Mouse (Mus musculus) stomach, postnatal 0 days (tissue): ENCODE measurements at regions not wholly inside any gene's neighbourhood (a gene's known extent, or its start where the extent isn't known, plus 50 kb on each side); places are given as distances from the start of the nearest gene placed in this dataset.

Experiments used
- ATAC-seq: fragments of 200-750 bp; cut with Nextera tagmentation; 2 replicates; pipeline ENCODE4 v1.8.0; 2017; ENCODE audit not compliant: low FRiP score, low TSS enrichment
- DNase-seq: peaks from one replicate; pipeline ENCODE4 v3.0.0-alpha.2; 2016; ENCODE audit warnings: low spot score
- H3K27ac ChIP-seq: fragments of 300-500 bp; sonication (generic); replicated peaks from 2 replicates; pipeline ENCODE4 v1.5.1; 2014; ENCODE audit warnings: mild to moderate bottlenecking, control low read depth
- H3K27me3 ChIP-seq: fragments of 300-500 bp; sonication (generic); 2 replicates; pipeline ENCODE4 v1.6.1; 2014; ENCODE audit warnings: low read length; ENCODE audit not compliant: control insufficient read depth, insufficient read depth
- H3K36me3 ChIP-seq: fragments of 300-500 bp; sonication (generic); 2 replicates; pipeline ENCODE4 v1.6.1; 2014; ENCODE audit warnings: low read length, mixed read lengths; ENCODE audit not compliant: control insufficient read depth, insufficient read depth
- H3K4me1 ChIP-seq: fragments of 300-500 bp; sonication (generic); replicated peaks from 2 replicates; pipeline ENCODE4 v1.6.1; 2014; ENCODE audit warnings: antibody characterized with exemption; ENCODE audit not compliant: control insufficient read depth, insufficient read depth
- H3K4me2 ChIP-seq: fragments of 300-500 bp; sonication (generic); replicated peaks from 2 replicates; pipeline ENCODE4 v1.6.1; 2014; ENCODE audit warnings: low read depth, mild to moderate bottlenecking, control low read depth, moderate library complexity
- H3K4me3 ChIP-seq: fragments of 300-500 bp; sonication (generic); 2 replicates; pipeline ENCODE4 v1.5.1; 2014; ENCODE audit warnings: low read depth, low read length, control low read depth
- H3K9ac ChIP-seq: fragments of 300-500 bp; sonication (generic); 2 replicates; pipeline ENCODE4 v1.6.1; 2014; ENCODE audit warnings: mild to moderate bottlenecking, low read length, control low read depth, mixed read lengths
- H3K9me3 ChIP-seq: fragments of 300-500 bp; sonication (generic); 2 replicates; pipeline ENCODE4 v1.6.1; 2016; ENCODE audit warnings: low read length; ENCODE audit not compliant: control insufficient read depth
- CTCF ChIP-seq: IDR thresholded peaks from 2 replicates; pipeline ENCODE4 v1.5.1; 2016; ENCODE audit warnings: antibody characterized with exemption, low read depth, mild to moderate bottlenecking, moderate library complexity
- EP300 ChIP-seq: optimal IDR thresholded peaks from 2 replicates; pipeline ENCODE3; 2016; ENCODE audit warnings: antibody characterized with exemption
- WGBS: fragments of 180-500 bp; shearing (Covaris S2); extraction: QIAGEN DNeasy Blood & Tissue Kit; methylation state at CpG from one replicate; pipeline ENCODE4 v1.1.7; 2014; 5-methylcytosine and 5-hydroxymethylcytosine counted together

- 37% methylated on average over 10 of the region's 10 CpGs for WGBS
- Histone ChIP-seq H3K27me3 (no peaks in the 10 kb centered on the region), H3K36me3 (no peaks in the 10 kb centered on the region), H3K4me2 (no peak overlapping the region), H3K9ac (no peak overlapping the region), H3K9me3 (no peaks in the 10 kb centered on the region), H3K4me3 (no peak overlapping the region), H3K27ac (no peak overlapping the region), H3K4me1 (no peaks in the 10 kb centered on the region)
- ATAC-seq: no peak
- TF ChIP-seq CTCF (peak; percentile 22; the same call in 1 of the 2 replicates), EP300 (no peak)
- DNase-seq: no peak
Measured at GRCm38 (mm10) chr2:159392865-159393264, 598.3 kb downstream of the Dhx35 start.

DNA sequence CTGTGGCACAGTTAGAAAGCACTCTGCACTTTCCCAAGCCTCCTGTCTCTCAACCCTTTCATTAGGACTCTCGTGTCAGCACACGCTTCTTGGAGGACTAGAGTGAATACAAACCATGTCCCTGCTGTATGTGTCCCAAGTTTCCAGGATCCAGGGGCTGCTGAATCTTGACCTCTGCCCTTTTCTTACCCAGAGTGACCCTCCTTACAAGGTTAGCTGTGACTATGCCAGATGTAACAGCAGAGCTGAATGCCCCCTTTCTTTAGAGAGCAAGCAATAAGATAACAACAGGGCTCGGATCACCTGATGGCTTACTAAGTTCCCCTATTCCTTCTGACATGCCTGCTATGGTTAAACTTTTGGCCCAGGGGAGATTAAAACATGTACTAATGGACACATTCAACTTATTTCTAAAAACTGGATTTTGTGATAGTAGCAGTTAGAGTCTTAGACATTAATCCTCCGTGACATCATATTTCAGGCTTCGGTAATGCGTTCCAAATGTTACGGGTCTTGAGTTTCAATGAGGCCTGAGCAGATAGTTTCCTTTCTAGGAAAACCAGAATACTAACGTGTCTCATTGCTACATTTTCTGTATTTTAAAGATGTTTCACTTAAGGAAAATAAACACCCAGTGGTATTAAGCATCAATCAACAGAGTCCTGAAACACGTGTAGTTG lies 607.0 kb downstream of the Dhx35 start:
- H3K4me1 ChIP-seq: no peaks in the 10 kb centered on the region
- H3K9ac ChIP-seq: no peak overlapping the region
- no peaks in the 10 kb centered on the region for H3K9me3 ChIP-seq
- no peaks in the 10 kb centered on the region for H3K36me3 ChIP-seq
- H3K27me3 ChIP-seq: no peaks in the 10 kb centered on the region
- no peak overlapping the region for H3K4me3 ChIP-seq
- WGBS: 67% methylated on average over 9 of the region's 9 CpGs
- no peak for TF ChIP-seq CTCF
- no peak for TF ChIP-seq EP300
- DNase-seq: no peak
- H3K27ac ChIP-seq: no peak overlapping the region
- H3K4me2 ChIP-seq: no peak overlapping the region
- ATAC-seq: no peak

DNA sequence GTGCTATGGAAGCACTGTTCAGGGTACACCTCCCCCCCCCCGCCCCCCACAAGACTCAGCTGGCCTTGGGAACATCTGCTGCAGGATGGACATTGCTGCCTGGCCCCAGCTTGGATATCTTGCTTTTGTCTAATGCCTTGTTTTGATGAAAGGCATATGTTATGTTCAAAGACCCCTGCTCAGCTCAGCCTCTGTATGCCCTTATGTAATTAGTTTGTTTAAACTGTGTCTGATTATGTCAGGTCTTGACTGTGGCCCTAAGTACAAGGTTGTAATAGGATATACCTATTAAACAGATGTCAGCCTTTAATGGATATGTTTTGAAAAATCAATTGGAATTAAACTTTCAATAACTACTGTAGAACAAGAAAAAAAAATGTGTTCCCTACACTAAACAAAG lies 610.3 kb downstream of the Dhx35 start:
- DNase-seq: no peak
- Histone ChIP-seq H3K27me3 (no peaks in the 10 kb centered on the region), H3K36me3 (no peaks in the 10 kb centered on the region), H3K27ac (no peak overlapping the region), H3K9ac (no peak overlapping the region), H3K4me3 (no peak overlapping the region), H3K4me1 (no peaks in the 10 kb centered on the region), H3K4me2 (no peak overlapping the region), H3K9me3 (no peaks in the 10 kb centered on the region)
- TF ChIP-seq CTCF (no peak), EP300 (no peak)
- WGBS: 55% methylated on average over 1 of the region's 1 CpGs
- no peak for ATAC-seq

GRCm38 (mm10) chr2:159414599-159414998 lies 620.0 kb downstream of the Dhx35 start:
- TF ChIP-seq CTCF (no peak), EP300 (no peak)
- no peaks in the 10 kb centered on the region for H3K9me3 ChIP-seq
- no peaks in the 10 kb centered on the region for H3K4me1 ChIP-seq
- DNase-seq: no peak
- no peak overlapping the region for H3K4me3 ChIP-seq
- no peaks in the 10 kb centered on the region for H3K36me3 ChIP-seq
- H3K9ac ChIP-seq: no peak overlapping the region
- no peak for ATAC-seq
- no peak overlapping the region for H3K4me2 ChIP-seq
- 12% methylated on average over 1 of the region's 1 CpGs for WGBS
- no peaks in the 10 kb centered on the region for H3K27me3 ChIP-seq
- H3K27ac ChIP-seq: no peak overlapping the region

- no peak for ATAC-seq
- Histone ChIP-seq H3K9ac (no peak overlapping the region), H3K9me3 (no peaks in the 10 kb centered on the region), H3K4me1 (no peaks in the 10 kb centered on the region), H3K27ac (no peak overlapping the region), H3K4me3 (no peak overlapping the region), H3K36me3 (no peaks in the 10 kb centered on the region), H3K4me2 (no peak overlapping the region), H3K27me3 (no peaks in the 10 kb centered on the region)
- TF ChIP-seq CTCF (no peak), EP300 (no peak)
- DNase-seq: no peak
- 73% methylated on average over 7 of the region's 7 CpGs for WGBS
Measured at GRCm38 (mm10) chr2:159418371-159418940, 623.8 kb downstream of the Dhx35 start.

GRCm38 (mm10) chr2:159422281-159422937 lies 627.8 kb downstream of the Dhx35 start:
- no peak overlapping the region for H3K4me3 ChIP-seq
- no peak overlapping the region for H3K27ac ChIP-seq
- no peaks in the 10 kb centered on the region for H3K27me3 ChIP-seq
- no peak overlapping the region for H3K9ac ChIP-seq
- H3K4me1 ChIP-seq: no peaks in the 10 kb centered on the region
- no peaks in the 10 kb centered on the region for H3K9me3 ChIP-seq
- no peak for ATAC-seq
- 37% methylated on average over 7 of the region's 7 CpGs for WGBS
- no peak for DNase-seq
- TF ChIP-seq CTCF (no peak), EP300 (no peak)
- H3K36me3 ChIP-seq: no peaks in the 10 kb centered on the region
- H3K4me2 ChIP-seq: no peak overlapping the region
